9 mouse cellular contexts compared by ENCODE assay signal in genomic region chr16:45093137-45093731, GRCm38 (mm10). TPM values are rescaled to one million over a fixed set of nuclear protein-coding genes. Genes with fewer than 3 reads are reported as not detected.
DNase-seq lines count a peak whose midpoint lies in the region; ATAC-seq and TF ChIP-seq lines count a peak whose summit lies in the region.
"Had no signal": no experiment of that assay in that cellular context is flagged by ENCODE, and none has a peak within 500 bp of the region (broad histone marks: within the 10 kb centered on the region; RNA-seq: fewer than 3 reads in every experiment).

Gene Ccdc80, plus strand, starts transcription at chr16:45093402.

- no peak for TF ChIP-seq CTCF in layer of hippocampus, adult 2 months (conservative IDR thresholded peaks at IDR 0.05)

- no peak within 1 kb of the TSS for H3K27ac ChIP-seq in layer of hippocampus, adult 2 months
- no peak within 1 kb of the TSS for H3K27ac ChIP-seq in hindbrain, embryonic 14.5 days

- H3K4me1 ChIP-seq in hindbrain, embryonic 14.5 days (replicated peaks; ENCODE audit: control insufficient read depth, insufficient read depth, low read length) = no peaks in the 10 kb centered on the region

- peak within 1 kb of the TSS; percentile 38; the same call in 1 of the 2 replicates for H3K4me3 ChIP-seq in layer of hippocampus, adult 2 months
- H3K4me3 ChIP-seq in hindbrain, embryonic 14.5 days (replicated peaks; ENCODE audit: low read length) = peak within 1 kb of the TSS; percentile 21

- H3K4me2 ChIP-seq in hindbrain, embryonic 14.5 days (replicated peaks) = peak within 1 kb of the TSS; percentile 59

- H3K27me3 ChIP-seq in hindbrain, embryonic 14.5 days (ENCODE audit: control insufficient read depth, insufficient read depth, low read length) = no peaks in the 10 kb centered on the region

- no peaks in the 10 kb centered on the region for H3K36me3 ChIP-seq in hindbrain, embryonic 14.5 days (replicated peaks; ENCODE audit: control insufficient read depth, insufficient read depth)

- peak within 1 kb of the TSS; percentile 44 for H3K9ac ChIP-seq in hindbrain, embryonic 14.5 days

- ATAC-seq in hindbrain, embryonic 14.5 days (ENCODE audit: low FRiP score) = no peak
- ATAC-seq in erythroblast, adult 5-6 weeks (replicated peaks; ENCODE audit: low FRiP score, poor library complexity, severe bottlenecking) = no peak

- H3K9me3 ChIP-seq in hindbrain, embryonic 14.5 days (ENCODE audit: control insufficient read depth, low read length) = no peaks in the 10 kb centered on the region

- DNase-seq in layer of hippocampus, adult 2 months (ENCODE audit: low spot score in 2 of 2) = no peak
- no peak for DNase-seq in layer of hippocampus, postnatal 36 days
- DNase-seq in adrenal gland, postnatal 4 days (ENCODE audit: low spot score in 2 of 2) = no peak
- peak in 1 of 2 experiments; percentile 33 for DNase-seq in gastrocnemius, adult 8-10 months (ENCODE audit: low spot score in 2 of 2)
- no peak for DNase-seq in hindbrain, embryonic 14.5 days (ENCODE audit: low spot score)
- DNase-seq in mesoderm, embryonic 11.5 days (ENCODE audit: low read depth, low spot score) = peak; percentile 61
- DNase-seq in spleen, postnatal 4 days (ENCODE audit: low spot score in 2 of 2) = no peak

- WGBS in hindbrain, embryonic 14.5 days = 52% methylated on average over 6 of the region's 6 CpGs

RNA-seq across cellular contexts. Expression of gene Ccdc80, which starts in this region (rescaled TPM):
- total RNA-seq in layer of hippocampus, adult 2 months (2021) = 1 to 10 TPM; 3.1 to 3.8 TPM
- 1 to 10 TPM; 3.1 to 3.4 TPM for total RNA-seq in layer of hippocampus, postnatal 36 days (2021)
- total RNA-seq in adrenal gland, postnatal 4 days (2021) = 10 to 100 TPM; 65.8 to 67.5 TPM
- 10 to 100 TPM in 3 of 4 experiments, 1 to 10 TPM in 1; 9.3 to 24.8 (median 12.4) TPM for total RNA-seq in gastrocnemius, adult 8-10 months (2022)
- 11.5 and 15.5 TPM in 2 replicates for polyA plus RNA-seq in hindbrain, embryonic 14.5 days (2014; fragmentation: Nextera tagmentation; extraction: Ambion mirVana)
- total RNA-seq in erythroblast, adult 5-6 weeks (2015; ENCODE audit: low replicate concordance) = 1.3 TPM in 1 of 2 replicates, not detected in the other
- not detected in 2 replicates for total RNA-seq in erythroblast, adult 5-6 weeks (2017; ENCODE audit: low replicate concordance)
- total RNA-seq: MEL had no signal
